Mouse (Mus musculus) midbrain, embryonic 11.5 days (tissue): ENCODE results near the gene Celsr1. TPM values are rescaled to one million over a fixed set of nuclear protein-coding genes. Genes with fewer than 3 reads are reported as not detected.

Experiments used
- ATAC-seq: fragments of 200-750 bp; cut with Nextera tagmentation; 2 replicates; pipeline ENCODE4 v1.8.0; 2017; ENCODE audit warnings: moderate TSS enrichment, moderate library complexity; ENCODE audit not compliant: low FRiP score
- DNase-seq: peaks from one replicate; pipeline ENCODE4 v3.0.0; 2015; ENCODE audit warnings: low spot score; ENCODE audit errors: missing footprints
- H3K27ac ChIP-seq: fragments of 300-500 bp; sonication (generic); 2 replicates; pipeline ENCODE4 v1.5.1; 2014; ENCODE audit warnings: low read depth, low read length
- H3K27me3 ChIP-seq: fragments of 300-500 bp; sonication (generic); 2 replicates; pipeline ENCODE4 v1.6.1; 2014; ENCODE audit warnings: mild to moderate bottlenecking, low read length, moderate library complexity, mixed read lengths; ENCODE audit not compliant: control insufficient read depth, insufficient read depth
- H3K36me3 ChIP-seq: fragments of 300-500 bp; sonication (generic); 2 replicates; pipeline ENCODE4 v1.6.1; 2014; ENCODE audit warnings: mild to moderate bottlenecking, low read length, moderate library complexity, mixed read lengths; ENCODE audit not compliant: control insufficient read depth, insufficient read depth
- H3K4me1 ChIP-seq: fragments of 300-500 bp; sonication (generic); 2 replicates; pipeline ENCODE4 v1.6.1; 2014; ENCODE audit warnings: low read length; ENCODE audit not compliant: control insufficient read depth, insufficient read depth
- H3K4me2 ChIP-seq: fragments of 300-500 bp; sonication (generic); 2 replicates; pipeline ENCODE4 v1.6.1; 2014; ENCODE audit warnings: mild to moderate bottlenecking, moderate library complexity
- H3K4me3 ChIP-seq: fragments of 300-500 bp; sonication (generic); 2 replicates; pipeline ENCODE4 v1.5.1; 2014; ENCODE audit warnings: low read depth, low read length
- H3K9ac ChIP-seq: fragments of 300-500 bp; sonication (generic); 2 replicates; pipeline ENCODE4 v1.6.1; 2014; ENCODE audit warnings: low read length
- H3K9me3 ChIP-seq: fragments of 300-500 bp; sonication (generic); 2 replicates; pipeline ENCODE4 v1.6.1; 2016; ENCODE audit warnings: low read length; ENCODE audit not compliant: control insufficient read depth
- WGBS: fragments of 180-500 bp; shearing (Covaris S2); extraction: QIAGEN DNeasy Blood & Tissue Kit; methylation state at CpG from one replicate; pipeline ENCODE4 v1.1.7; 2014; 5-methylcytosine and 5-hydroxymethylcytosine counted together
- polyA plus RNA-seq: library from polyadenylated mRNA; unstranded; fragments of >200 nt; fragmentation: Nextera tagmentation; extraction: Ambion mirVana; gene quantifications from 2 replicates; pipeline ENCODE4 v1.2.1, GENCODE M21; 2014

The Celsr1 gene
- polyA plus RNA-seq, 1 experiment from 2014 or later, result 4.9 TPM

DNA sequence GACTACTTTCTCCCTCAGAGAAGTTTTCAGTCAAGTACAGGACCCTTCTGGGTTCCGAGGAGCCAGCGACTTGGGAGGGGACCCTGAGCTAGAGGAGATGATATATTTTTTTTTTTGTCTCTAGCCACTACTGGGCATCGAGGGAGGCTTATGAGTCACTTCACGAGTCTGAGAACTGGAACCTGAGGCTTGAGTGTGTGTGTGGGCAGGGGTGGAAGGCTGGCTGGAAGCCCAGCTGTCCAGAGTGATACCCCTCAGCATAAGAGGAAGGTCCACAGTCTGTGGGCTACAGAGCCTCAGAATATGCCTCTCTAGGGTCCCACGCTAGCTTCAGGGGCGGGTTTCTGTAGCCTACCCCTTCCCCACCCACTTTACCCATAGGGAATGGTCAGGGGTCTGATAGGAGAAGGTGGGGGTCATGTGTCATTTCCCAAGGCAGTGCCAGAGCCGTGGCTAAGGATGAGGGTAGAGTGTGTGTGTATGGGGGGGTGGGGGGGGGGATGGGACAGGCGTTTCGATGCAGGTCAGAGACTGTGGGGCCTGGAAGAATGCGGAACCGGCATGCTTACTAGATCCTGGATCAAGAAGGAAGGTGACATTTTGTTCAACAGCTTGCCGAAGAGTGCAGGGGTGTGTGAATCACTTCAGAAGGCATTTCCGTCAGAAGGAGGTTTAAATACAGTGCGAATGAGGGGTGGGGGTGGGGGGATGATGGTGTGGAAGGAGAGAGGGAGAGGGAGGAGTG lies 33.4 kb upstream of the Celsr1 start:
- ATAC-seq, result no peak
- H3K9ac ChIP-seq, result no peak overlapping the region
- 0 out of 2 replicates have a peak, but pooled peaks cover 2% of the 10 kb centered on the region for H3K4me1 ChIP-seq
- no peak overlapping the region for H3K27ac ChIP-seq
- H3K4me2 ChIP-seq, result no peak overlapping the region
- H3K4me3 ChIP-seq, result no peak overlapping the region
- H3K27me3 ChIP-seq, result no peaks in the 10 kb centered on the region
- 83% methylated on average over 14 of the region's 14 CpGs for WGBS
- no peak for DNase-seq
- no peaks in the 10 kb centered on the region for H3K36me3 ChIP-seq
- no peaks in the 10 kb centered on the region for H3K9me3 ChIP-seq

DNA sequence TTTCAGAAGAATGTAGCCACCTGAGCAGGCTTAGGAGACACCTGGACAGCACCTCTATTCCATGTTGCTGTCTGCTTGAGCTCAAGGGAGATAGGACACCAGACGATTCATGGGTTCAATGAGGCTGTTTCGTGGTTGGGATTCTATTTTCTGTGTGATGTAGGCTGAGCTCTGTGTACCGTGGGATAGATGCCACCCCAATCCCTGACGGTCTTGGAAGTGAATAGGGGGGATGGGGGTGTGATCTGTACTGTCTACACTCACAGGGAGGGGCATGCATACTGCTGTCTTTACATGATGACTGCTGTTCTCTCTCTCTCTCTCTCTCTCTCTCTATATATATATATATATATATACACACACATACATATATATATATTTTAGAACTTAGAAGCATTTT lies 31.8 kb upstream of the Celsr1 start:
- Histone ChIP-seq H3K4me1 (peaks cover 2% of the 10 kb centered on the region; the same call in 1 of the 2 replicates), H3K9me3 (no peaks in the 10 kb centered on the region), H3K27me3 (no peaks in the 10 kb centered on the region), H3K4me3 (no peak overlapping the region), H3K9ac (no peak overlapping the region), H3K36me3 (no peaks in the 10 kb centered on the region), H3K27ac (no peak overlapping the region), H3K4me2 (no peak overlapping the region)
- DNase-seq (no peak), ATAC-seq (no peak)
- 94% methylated on average over 4 of the region's 4 CpGs for WGBS

DNA sequence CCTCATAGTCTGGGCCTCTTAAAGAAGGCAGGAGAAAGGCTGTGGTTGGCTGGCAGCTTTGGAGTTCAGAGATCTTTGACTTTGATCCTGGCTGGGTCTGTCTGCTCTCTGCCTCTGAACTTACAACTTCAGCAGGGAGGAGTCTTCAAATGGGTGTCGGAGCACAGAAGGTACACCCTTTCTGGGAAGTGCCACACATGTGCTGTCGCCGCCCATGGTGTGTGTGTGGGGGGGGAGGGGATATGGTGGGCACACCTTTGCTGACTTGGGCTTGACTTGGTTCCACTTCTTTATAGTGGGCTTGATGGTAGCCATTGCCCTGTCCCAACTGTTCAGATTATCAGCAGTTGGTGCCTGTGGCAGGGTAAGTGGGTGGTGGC lies 31.3 kb upstream of the Celsr1 start:
- Histone ChIP-seq H3K9me3 (no peaks in the 10 kb centered on the region), H3K27me3 (no peaks in the 10 kb centered on the region), H3K4me1 (peaks cover 6% of the 10 kb centered on the region), H3K9ac (no peak overlapping the region), H3K4me3 (no peak overlapping the region), H3K4me2 (no peak overlapping the region), H3K36me3 (no peaks in the 10 kb centered on the region), H3K27ac (no peak overlapping the region)
- ATAC-seq (no peak), DNase-seq (no peak)
- WGBS, result 91% methylated on average over 3 of the region's 3 CpGs

GRCm38 (mm10) chr15:86064191-86064849 lies 30.7 kb upstream of the Celsr1 start:
- H3K4me3 ChIP-seq, result no peak overlapping the region
- H3K9me3 ChIP-seq, result no peaks in the 10 kb centered on the region
- DNase-seq (no peak), ATAC-seq (no peak)
- H3K27ac ChIP-seq, result no peak overlapping the region
- H3K9ac ChIP-seq, result no peak overlapping the region
- 73% methylated on average over 8 of the region's 8 CpGs for WGBS
- H3K27me3 ChIP-seq, result no peaks in the 10 kb centered on the region
- H3K36me3 ChIP-seq, result no peaks in the 10 kb centered on the region
- H3K4me1 ChIP-seq, result peaks cover 10% of the 10 kb centered on the region
- H3K4me2 ChIP-seq, result no peak overlapping the region

DNA sequence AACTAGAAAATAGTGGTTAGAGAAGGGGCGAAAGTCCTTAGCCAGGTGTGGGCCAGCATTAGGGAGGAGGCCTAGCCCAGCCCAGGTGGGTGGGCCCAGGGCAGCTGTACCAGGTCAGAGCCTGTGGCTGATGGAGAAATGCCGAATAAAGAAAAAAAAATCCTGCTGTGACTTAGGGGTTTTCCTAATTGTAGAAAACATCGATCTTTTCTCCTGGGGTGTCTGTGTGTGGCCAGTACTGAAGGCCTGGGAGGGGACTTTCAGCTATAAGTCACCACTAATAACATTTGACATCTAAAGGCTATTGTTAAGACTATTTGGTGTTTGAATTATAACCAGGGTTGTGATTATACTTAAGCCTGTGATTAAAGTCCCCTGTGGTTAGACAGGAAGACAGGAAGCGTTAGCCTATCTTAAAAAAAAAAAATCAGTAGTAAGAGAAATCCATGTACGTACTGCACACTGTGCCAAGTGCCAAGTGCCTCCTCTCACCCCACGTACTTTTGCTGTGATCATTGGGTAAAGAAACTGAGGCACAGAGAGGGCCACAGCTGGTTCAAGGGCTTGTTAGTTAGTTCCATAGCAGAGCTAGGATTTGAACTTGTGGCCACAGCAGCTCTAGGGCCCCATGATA lies 28.4 kb upstream of the Celsr1 start:
- Histone ChIP-seq H3K9ac (no peak overlapping the region), H3K4me3 (no peak overlapping the region), H3K36me3 (no peaks in the 10 kb centered on the region), H3K4me2 (no peak overlapping the region), H3K27ac (no peak overlapping the region), H3K27me3 (no peaks in the 10 kb centered on the region; the same call in 1 of the 2 replicates), H3K4me1 (peaks cover 18% of the 10 kb centered on the region), H3K9me3 (no peaks in the 10 kb centered on the region)
- DNase-seq (no peak), ATAC-seq (no peak)
- 79% methylated on average over 6 of the region's 6 CpGs for WGBS

DNA sequence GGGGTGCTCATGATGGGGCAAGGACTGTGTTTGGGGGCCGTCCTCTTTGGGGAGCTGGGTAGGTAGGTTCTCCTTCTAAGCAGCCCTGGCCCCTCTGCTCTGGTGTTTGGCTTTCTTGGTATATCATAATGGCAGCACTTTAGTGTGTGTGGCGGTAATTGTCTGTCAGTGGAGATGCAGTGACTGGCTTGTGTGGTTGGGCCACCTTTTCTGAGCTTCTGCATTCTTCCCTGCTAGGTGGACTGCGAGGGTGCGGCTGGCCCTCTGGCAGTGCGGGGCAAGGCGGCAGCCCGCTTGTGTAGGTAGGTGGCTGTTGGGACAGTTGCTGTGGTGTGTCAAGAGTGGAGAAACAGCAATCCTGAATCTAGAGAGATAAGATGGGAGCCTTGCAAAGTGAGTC lies 27.6 kb upstream of the Celsr1 start:
- ATAC-seq, result no peak
- H3K27me3 ChIP-seq, result no peaks in the 10 kb centered on the region; the same call in 1 of the 2 replicates
- no peak overlapping the region for H3K4me3 ChIP-seq
- WGBS, result 94% methylated on average over 7 of the region's 7 CpGs
- H3K27ac ChIP-seq, result no peak overlapping the region
- no peak overlapping the region for H3K9ac ChIP-seq
- H3K36me3 ChIP-seq, result no peaks in the 10 kb centered on the region
- DNase-seq, result no peak
- no peaks in the 10 kb centered on the region for H3K9me3 ChIP-seq
- peaks cover 18% of the 10 kb centered on the region for H3K4me1 ChIP-seq
- no peak overlapping the region for H3K4me2 ChIP-seq

- H3K9me3 ChIP-seq, result no peaks in the 10 kb centered on the region
- no peak overlapping the region for H3K9ac ChIP-seq
- peaks cover 18% of the 10 kb centered on the region for H3K4me1 ChIP-seq
- no peaks in the 10 kb centered on the region; the same call in 1 of the 2 replicates for H3K27me3 ChIP-seq
- DNase-seq, result no peak
- no peak overlapping the region for H3K4me2 ChIP-seq
- H3K27ac ChIP-seq, result no peak overlapping the region
- 87% methylated on average over 12 of the region's 12 CpGs for WGBS
- no peak overlapping the region for H3K4me3 ChIP-seq
- no peaks in the 10 kb centered on the region for H3K36me3 ChIP-seq
- no peak for ATAC-seq
These were observed 27.0 kb upstream of the Celsr1 start for GRCm38 (mm10) chr15:86060581-86060980.

DNA sequence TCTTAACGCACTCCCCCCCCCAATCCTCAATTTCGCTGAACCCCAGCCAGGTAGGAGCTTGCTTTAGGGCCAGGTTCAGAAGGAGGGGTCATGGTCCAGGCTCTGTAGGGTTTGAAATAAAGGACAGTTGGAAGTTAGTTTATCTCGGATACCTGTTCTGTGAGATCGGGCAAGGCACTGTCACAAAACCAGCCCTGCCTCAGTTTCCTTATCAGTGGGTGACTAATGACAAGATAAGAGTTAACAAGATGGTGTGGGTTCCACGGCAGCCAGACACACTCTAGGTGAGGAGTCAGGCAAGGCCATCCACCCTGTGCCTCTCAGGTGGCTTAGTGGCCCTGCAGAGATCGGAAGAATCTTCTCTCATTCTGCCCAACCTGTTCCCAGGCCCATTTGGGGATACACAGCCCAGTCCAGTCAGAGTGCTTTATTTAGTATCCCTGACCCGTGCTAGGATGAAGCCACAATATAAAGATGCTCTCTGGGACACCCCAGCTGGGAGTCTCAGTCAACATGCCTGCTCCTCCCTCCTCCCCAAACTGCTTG lies 26.3 kb upstream of the Celsr1 start:
- ATAC-seq, result no peak
- H3K4me2 ChIP-seq, result peak overlapping the region; percentile 87
- WGBS, result 77% methylated on average over 7 of the region's 7 CpGs

More for the DNA sequence above, 26.3 kb upstream of the Celsr1 start:
- Histone ChIP-seq H3K27me3 (no peaks in the 10 kb centered on the region; the same call in 1 of the 2 replicates), H3K9ac (peak overlapping the region; percentile 95), H3K4me1 (peaks cover 18% of the 10 kb centered on the region), H3K27ac (no peak overlapping the region), H3K9me3 (no peaks in the 10 kb centered on the region), H3K4me3 (peak overlapping the region; percentile 77), H3K36me3 (no peaks in the 10 kb centered on the region)
- DNase-seq, result no peak
